Mouse (Mus musculus): ENCODE measurements around the gene Klf17.
"Not testable (repeated sequence)": the region's sequence is repeated elsewhere in the genome, so short reads cannot be mapped to it uniquely, and the experiment has no call there.

Gene Klf17

DNA sequence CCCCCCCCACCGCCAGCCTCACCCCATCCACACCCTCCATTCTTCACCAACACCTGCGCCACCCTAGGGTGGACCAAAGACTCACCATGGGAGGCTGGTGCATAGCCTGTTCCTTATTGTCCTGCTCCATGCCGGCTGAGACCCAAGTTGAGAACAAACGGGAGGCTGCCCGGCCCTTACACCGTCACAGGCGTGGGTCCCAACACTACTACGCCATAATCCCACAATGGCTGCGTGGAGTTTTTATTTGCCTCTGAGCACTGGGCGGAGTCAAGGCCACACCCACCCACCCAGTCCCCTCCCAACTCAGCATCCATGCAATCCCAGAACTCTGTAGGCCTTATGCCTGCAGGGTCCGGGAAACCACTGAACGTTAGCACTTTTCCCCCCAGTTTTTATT lies at the start of gene Klf17:
Klf17 (minus strand) TSS at position 233 of the 400 bp plus-strand sequence.
- no peak for DNase-seq

- DNase-seq, result no peak
Observed at GRCm38 (mm10) chr4:117814333-117814732, 48.9 kb upstream of the Klf17 start.

- no peak for DNase-seq
Observed at GRCm38 (mm10) chr4:117813591-117814192, 48.2 kb upstream of the Klf17 start.

- no peak for DNase-seq
Observed at GRCm38 (mm10) chr4:117810933-117811332, 45.5 kb upstream of the Klf17 start.

GRCm38 (mm10) chr4:117806992-117807391 lies 41.5 kb upstream of the Klf17 start:
- no peak for DNase-seq

DNA sequence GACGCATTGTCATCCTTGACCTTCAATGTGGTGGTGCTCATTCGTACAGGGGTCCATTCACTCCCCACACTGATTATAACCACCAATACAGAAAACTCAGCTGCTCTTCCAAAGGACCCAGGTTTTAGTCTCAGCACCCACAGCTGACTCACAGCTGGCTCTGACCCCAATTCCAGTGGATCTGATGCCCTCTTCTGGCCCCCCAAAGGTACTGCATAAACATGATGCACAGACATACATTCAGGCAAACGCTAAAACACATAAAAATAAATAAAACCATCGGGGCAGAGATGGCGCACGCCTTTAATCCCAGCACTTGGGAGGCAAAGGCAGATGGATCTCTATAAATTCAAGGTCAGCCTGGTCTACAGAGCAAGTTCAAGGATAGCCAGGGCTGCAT lies 34.5 kb upstream of the Klf17 start:
- DNase-seq, result no peak

- no peak for DNase-seq
Observed at GRCm38 (mm10) chr4:117788308-117788707, 22.9 kb upstream of the Klf17 start.

GRCm38 (mm10) chr4:117786963-117787362 lies 21.5 kb upstream of the Klf17 start:
- no peak for DNase-seq

- DNase-seq, result no peak
Observed at GRCm38 (mm10) chr4:117782908-117783307, 17.5 kb upstream of the Klf17 start.

DNA sequence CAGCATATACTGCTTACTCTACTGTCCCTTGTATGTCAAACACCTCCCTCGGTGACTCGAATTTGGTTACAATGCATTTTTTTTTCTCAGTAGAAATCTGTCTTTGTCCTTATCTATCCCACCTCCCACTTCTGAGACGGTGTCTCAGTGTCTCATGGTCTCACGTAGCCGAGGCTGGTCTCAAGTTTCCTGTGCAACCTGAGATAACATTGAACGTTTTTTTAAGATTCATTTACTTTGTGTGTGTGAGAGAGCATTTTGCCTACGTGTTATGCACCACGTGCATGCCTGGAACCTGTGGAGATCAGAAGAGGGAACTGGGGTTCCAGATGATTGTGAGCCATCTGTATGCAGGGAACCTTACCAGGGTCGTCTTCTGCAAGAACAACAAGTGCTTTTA lies 7.5 kb upstream of the Klf17 start:
- no peak for DNase-seq

DNA sequence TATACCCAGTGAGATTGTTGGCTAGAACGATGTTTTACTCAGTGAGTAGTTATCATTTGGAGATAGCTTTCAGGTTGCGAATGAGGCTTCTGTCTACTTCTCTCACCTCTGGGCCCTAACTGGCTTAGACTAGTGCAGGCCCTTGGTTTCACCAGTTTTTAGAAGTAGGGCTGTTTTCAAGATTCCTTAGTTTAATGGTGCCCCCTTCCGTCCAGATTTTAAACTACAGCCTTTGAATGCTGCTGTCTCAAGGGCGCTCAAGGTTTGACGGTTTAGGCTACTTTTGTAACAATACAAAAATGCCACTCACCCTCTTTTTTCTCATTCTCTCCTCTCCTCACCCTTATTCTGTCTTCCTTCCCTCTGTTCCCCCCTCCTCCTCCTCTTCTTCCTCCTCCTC lies 5.5 kb upstream of the Klf17 start:
- DNase-seq, result peak; percentile 75

GRCm38 (mm10) chr4:117760151-117760550 lies 5.3 kb downstream of the Klf17 start:
- no peak for DNase-seq

- not testable (repeated sequence) for DNase-seq
Observed at GRCm38 (mm10) chr4:117752469-117752868, 13.0 kb downstream of the Klf17 start.

- DNase-seq, result peak; percentile 13
Observed at GRCm38 (mm10) chr4:117737559-117737958, 27.9 kb downstream of the Klf17 start.

DNA sequence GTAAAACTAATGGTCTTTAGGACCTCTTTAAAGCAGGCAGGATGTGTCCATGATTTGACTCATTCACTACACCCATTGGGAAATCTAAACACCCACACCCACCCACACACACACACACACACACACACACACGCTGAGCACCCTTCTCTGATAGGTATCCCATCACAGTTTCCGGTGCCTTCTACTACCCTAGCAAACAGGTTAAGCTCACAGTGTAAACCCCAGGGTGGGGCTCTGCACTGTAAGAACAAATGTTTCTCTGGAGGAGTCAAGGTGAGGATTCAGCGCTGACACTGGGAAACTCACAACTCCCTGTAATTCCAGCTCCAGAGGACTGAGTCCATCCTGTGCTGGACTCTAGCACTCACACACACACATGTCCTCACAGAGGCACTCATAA lies 33.5 kb downstream of the Klf17 start:
- DNase-seq, result no peak

GRCm38 (mm10) chr4:117724112-117724511 lies 41.3 kb downstream of the Klf17 start, which contains the start of gene Gm12845:
Gm12845 (plus strand) TSS chr4:117724412.
- DNase-seq, result no peak

DNA sequence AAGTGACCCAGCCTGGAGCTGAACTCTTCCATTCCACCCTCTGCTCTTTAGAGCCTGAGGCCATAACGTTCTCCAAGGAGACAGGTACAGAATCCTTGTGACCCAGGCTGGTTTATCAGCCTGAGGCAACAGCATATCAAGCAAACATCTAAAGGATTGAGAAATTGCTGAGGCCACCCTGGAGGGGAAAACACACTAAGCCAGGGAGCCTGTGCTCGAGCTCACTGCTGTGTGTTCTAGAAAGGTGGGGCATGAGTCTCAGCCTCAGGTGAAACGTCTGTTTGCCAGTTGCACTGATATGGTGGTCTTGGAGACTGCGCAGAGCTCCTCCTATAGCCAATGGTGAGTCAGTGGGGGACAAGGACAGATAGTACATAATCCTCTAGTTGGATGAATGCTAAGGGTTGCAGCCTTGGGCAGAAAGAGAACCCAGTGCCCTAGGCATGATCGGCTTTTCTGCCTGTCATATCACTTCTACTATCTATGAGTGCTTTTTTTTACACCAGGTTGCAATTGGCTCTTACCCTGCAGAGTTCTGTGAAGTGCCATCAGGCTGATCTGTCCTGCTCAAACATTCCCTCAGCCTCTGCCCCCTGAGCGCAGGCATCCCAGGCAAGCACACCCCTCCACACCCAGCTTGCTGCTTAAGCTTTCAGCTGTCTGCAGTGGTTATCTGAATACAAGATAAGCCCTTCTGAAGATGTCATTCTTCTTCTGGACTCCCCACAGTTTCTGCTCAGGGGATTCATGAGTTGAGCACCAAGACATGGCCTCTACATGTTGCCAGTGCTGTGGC lies 51.9 kb downstream of the Klf17 start:
- no peak for DNase-seq

DNA sequence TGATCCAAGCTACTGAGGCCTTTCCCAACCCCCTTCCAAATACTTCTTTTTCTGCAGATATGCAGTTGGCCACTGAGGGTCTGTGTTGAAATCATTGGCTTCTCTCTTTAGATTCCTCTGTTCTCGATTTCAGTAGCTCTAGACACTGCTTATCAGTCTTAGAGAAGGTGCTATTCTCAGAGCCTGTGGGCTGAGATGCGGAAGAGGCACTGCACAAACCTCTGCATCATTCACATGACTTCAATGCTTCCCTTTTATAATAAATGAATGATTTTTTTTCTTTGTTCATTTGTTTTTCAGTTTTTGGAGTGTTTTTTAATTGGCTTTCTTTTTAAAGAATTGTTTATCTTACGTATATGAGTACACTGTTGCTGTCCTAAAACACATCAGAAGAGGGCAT lies 53.1 kb downstream of the Klf17 start:
- DNase-seq, result no peak

GRCm38 (mm10) chr4:117708780-117709550 lies 56.5 kb downstream of the Klf17 start:
- no peak for DNase-seq
